Mouse (Mus musculus): ENCODE measurements around the gene Mfrp.

GRCm38 (mm10) chr9:44080953-44081352, 20.6 kb upstream of the Mfrp start:
- no peak for TF ChIP-seq CTCF (IDR thresholded peaks at IDR 0.05; ENCODE audit: borderline replicate concordance, extremely low read depth, insufficient read depth, insufficient read length)
- no peak for TF ChIP-seq POLR2A (IDR thresholded peaks at IDR 0.05; ENCODE audit: borderline replicate concordance, extremely low read depth, insufficient read depth, insufficient read length, poor library complexity, severe bottlenecking)
